Mouse (Mus musculus) cerebellum, postnatal 10 days (tissue): Measurements from ENCODE around the gene Nkain2.
"Not testable (repeated sequence)": the region's sequence is repeated elsewhere in the genome, so short reads cannot be mapped to it uniquely, and the experiment has no call there.

ENCODE experiments used
- DNase-seq, 2 experiments: peaks; one replicate each; pipeline ENCODE4 v3.0.0; 2021; ENCODE audit warnings: mixed read lengths in 2 of 2

Nkain2 gene

GRCm38 (mm10) chr10:32889652-32890506 lies at the start of gene Nkain2:
TSS of gene Nkain2 (minus strand) at chr10:32890462.
- peak; percentile 83 to 88 for DNase-seq

DNA sequence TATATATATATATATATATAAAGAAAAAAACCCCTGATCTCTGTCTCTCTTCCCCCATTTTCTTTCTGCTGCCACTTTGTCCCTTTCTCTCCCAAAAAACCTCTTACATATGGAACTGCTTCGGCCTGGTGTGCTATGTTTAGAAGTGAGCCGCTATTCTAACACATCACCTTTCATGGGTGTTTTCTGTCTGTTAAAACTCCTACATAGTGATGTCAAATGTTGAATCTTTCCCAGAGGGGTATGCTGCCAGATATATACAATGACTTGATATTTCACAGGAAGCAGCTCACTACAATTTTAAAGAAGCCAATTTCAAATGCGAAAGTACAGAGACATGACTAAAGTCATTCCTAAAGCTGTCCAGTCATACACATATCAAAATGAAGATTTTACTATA lies 49.6 kb upstream of the Nkain2 start:
- no peak for DNase-seq

DNA sequence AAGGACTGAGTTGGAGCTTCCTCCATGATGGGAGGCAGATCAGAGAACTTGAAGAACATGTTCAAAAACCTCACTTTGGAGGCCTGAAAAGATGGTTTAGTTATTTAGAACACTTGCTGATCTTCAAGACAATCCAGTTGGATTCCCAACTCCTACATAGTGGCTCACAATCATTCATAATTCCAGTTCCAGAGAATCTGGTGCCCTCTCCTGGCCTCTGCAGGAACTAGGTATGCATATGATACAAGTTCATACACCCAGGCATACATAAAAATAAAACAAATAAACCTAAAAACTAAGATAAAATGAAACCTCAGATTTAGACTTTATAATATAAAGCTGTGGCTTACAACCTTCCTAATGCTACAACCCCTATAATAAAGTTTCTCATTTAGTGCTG lies 4.8 kb upstream of the Nkain2 start:
- peak; percentile 69 to 70 for DNase-seq

- peak; percentile 87 for DNase-seq
Observed at GRCm38 (mm10) chr10:32890507-32891131, 357 bp upstream of the Nkain2 start.

GRCm38 (mm10) chr10:32881977-32882376 lies 8.3 kb downstream of the Nkain2 start:
- DNase-seq: peak in 1 of 2 experiments; percentile 4

GRCm38 (mm10) chr10:32870691-32871406 lies 19.4 kb downstream of the Nkain2 start:
- peak; percentile 67 to 69 for DNase-seq

DNA sequence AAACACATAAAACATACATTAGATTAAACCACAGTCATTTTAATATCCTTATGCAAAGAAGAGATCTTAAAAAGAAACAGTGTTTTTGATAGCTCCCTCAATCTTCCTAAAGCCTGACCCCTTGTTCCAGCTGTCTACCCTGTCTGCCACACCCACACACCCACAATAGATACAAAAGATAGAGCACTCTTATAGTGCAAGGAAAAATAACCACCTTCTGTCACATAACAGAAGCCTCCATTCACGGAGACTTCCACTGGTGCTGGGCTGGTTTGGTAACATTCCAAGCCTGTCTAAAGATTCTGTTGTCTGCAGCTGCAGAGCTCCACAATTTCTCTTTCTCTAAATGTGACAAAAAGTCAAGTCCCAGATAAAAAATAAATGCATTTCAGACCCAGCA lies 20.7 kb downstream of the Nkain2 start:
- DNase-seq: peak in 1 of 2 experiments; percentile 10

DNA sequence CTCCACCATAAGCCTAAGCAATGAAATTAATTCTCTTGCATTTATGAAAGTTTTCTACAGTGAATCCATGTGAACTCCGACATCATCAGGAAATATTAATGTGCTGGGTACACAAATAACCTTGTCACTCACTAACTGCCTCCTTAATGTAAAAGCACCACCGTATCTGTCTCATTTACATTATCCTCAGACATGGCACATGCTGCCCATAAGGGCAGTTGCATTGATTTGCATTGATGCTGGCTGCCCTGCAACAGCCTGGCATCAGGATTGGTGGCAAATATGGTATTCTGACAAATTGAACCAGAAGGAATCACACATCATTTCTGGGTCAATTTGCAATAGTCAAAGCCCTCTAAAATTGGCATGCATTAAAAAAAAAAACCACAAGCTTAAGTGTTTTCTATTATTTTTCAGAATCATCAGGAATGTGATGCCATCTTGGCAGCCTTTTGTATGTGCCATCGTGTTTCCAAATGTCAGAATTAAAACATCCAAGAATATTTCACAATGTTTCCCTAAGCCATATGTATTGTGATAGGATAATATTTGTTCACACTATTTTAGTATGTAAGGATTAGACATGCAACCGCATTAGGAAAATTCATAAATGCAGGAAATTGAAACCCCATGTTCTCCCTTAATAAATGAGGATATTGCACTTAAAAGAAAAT lies 74.9 kb downstream of the Nkain2 start:
- no peak for DNase-seq

GRCm38 (mm10) chr10:32796215-32796614 lies 94.0 kb downstream of the Nkain2 start:
- DNase-seq: no peak

DNA sequence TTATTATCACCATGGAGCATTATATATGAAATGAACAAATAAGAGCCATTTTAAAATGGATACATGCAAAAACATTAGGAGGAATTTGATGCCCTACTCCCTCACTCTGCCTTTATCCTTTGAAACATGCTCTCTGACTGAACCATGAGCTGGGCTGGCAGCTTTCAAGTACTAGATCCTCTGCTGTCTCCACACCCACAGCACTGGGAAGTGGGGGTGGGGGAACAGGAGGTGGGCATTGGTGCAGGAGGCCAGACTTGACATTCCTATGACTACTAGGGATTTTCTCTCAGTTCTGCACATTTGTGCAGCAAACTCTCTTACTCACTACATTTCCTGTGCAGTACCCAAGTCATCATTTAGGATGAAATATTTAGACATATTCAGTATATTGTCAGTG lies 99.7 kb downstream of the Nkain2 start:
- DNase-seq: peak; percentile 3 to 7

DNA sequence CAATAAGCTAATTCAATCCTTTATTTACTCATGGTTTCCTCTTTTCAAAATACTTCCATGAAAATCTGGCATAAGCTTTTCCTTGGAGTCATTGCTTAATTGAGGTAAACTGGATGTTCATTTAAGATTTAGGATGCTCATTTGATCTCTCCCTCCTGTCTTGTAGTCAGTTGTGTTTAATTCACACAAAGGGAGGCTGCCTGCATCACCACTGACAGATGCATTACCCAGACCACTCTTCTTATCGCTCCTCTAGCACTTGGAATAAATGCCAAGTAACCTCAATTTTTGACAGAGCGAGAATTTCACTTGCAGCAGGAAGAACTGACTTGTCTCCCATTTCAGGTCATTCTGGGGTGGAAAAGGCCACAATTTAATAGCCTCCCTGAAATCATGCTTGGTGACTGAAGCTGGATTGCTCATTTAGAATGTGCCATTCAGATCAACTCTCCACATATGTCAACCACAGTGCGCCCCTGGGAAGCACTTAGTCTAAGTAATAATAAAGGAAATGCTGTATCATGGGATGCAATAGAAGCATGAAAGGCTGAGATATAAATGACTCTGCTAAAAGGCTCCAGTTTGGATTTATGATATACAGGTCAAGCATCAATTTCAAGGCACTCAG lies 107.4 kb downstream of the Nkain2 start:
- DNase-seq: no peak

DNA sequence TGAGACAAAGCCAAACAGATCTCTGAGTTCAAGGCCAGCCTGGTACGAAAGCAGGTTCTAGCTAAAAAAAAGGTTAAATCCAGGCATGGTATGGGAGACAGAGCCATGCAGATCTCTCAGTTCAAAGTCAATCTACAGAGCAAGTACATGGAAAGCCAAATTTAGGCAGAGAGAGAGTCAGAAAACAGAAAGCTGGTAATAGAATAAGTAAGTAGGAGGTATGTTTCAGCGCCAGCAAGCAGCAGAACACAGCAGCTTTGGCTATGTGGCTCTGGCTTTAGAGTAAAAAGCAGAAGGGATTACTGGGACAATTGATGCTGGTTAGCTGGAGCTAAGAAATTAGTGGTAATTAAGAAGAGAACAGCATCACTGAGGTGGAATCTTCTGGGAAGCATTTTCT lies 151.3 kb downstream of the Nkain2 start:
- no peak for DNase-seq

DNA sequence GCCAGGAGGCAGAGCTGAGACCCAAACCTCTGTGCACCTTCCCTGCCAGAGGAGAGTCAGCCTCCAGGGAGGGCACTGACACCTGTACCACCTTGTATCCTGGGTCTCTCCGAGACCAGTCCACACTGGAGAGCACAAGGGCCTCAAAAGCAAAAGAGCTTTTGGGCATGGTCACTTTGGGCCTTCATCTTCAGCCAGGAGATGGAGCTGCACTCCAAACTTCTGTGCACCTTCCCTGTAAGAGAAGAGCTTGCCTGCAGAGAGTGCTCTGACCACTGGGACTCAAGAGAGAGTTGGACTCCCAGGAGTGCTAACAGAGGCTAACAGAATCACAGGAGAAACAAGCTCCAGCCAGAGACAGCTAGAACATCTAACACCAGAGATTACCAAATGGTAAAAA lies 183.7 kb downstream of the Nkain2 start:
- DNase-seq: not testable (repeated sequence)

- DNase-seq: no peak
Observed at GRCm38 (mm10) chr10:32696661-32697060, 193.6 kb downstream of the Nkain2 start.

- no peak for DNase-seq
Observed at GRCm38 (mm10) chr10:32684548-32684947, 205.7 kb downstream of the Nkain2 start.

GRCm38 (mm10) chr10:32640256-32640655 lies 250.0 kb downstream of the Nkain2 start:
- DNase-seq: no peak

- DNase-seq: no peak
Observed at GRCm38 (mm10) chr10:32639173-32639572, 251.1 kb downstream of the Nkain2 start.

GRCm38 (mm10) chr10:32631043-32631442 lies 259.2 kb downstream of the Nkain2 start:
- DNase-seq: no peak

DNA sequence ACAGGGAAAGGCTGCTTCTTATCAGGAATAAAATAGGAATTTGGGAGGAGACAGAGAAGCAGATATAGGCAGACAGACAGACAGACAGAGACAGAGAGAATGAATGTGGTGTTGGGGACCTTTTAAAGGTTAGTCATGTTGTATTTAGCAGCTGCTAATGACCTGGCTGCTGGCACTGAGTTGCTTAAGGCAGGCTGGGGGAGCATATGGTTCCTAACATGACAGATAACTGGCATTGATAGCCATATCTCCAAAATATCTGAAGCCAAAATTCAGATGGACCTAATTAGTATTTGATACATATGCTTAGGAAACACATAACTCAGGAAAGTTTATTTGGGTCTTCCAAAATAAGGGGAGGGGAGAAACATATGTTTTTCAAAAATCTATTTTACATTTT lies 285.8 kb downstream of the Nkain2 start:
- DNase-seq: peak; percentile 32 to 39

- no peak for DNase-seq
Observed at GRCm38 (mm10) chr10:32602798-32603197, 287.5 kb downstream of the Nkain2 start.

DNA sequence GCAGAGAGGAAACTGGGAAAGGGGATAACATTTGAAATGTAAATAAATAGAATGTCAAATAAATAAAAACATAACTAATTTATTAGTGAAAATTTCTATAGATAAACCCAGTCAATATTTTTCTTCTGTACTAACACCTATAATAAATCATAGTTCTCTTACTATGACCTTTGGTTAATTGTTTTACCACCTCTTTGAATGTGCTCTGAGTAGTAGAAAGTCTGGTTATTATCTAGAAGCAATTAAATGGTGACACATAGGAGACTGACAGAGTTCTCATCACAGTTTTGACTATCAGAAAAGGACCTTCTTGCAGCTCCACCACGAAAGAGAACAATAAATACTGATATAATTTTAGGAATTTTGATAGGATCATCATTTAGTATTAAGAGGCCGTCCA lies 295.3 kb downstream of the Nkain2 start:
- no peak for DNase-seq

- peak in 1 of 2 experiments; percentile 0 for DNase-seq
Observed at GRCm38 (mm10) chr10:32577276-32577580, 313.0 kb downstream of the Nkain2 start.
